Mouse (Mus musculus) CD4-positive naive resting alpha-beta T cell, adult 76 days (primary cell): ENCODE results near the gene Cyp4a14. TPM values are rescaled to one million over a fixed set of nuclear protein-coding genes. Genes with fewer than 3 reads are reported as not detected.

Experiments used
- total RNA-seq: library from RNA; stranded (reverse); gene quantifications from one replicate; pipeline ENCODE4 v1.2.4, GENCODE M21; 2023

Gene Cyp4a14
- not detected for total RNA-seq

DNA sequence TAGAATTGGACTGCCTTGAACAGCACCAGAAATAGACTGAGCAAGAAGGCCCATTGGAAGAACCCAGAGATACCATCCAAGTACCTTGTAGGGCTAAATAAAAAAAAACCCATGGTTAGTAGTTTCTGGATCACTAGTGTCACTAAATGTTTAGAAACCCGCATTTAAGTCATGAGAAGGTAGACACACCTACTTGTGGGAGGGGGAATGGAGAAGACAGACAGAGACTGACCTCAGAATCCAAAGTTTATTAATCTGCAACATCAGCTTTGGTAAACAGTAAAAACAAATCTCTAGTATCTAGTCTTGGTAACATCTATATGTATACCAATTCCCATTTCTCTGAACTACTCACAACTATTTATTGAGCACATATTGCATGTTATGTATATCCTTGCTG, at the start of gene Cyp4a14:
Gene Cyp4a14 (minus strand): TSS at position 142 of the 400 bp plus-strand sequence.

DNA sequence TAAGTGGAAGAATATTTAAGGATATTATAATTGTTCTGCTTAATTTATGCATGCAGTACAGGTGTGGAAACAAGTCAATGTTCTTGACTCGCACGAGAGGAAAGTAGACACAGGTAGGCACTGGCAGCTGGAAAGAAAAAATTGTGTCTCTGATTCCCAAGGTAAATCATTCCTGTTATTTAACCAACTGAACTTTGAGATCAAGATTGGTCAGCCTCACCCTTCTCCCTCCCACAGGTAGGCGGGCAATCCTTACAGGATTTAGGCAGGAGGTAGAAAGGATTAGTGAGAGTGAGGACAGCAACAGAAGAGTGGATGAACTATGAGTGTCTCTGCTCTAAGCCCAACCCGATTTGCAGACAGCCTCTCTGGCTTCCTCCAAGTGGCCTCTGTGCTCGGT, 22.1 kb upstream of the Cyp4a14 start, which contains the start of gene Cyp4a10:
Gene Cyp4a10 (plus strand): TSS at position 265 of the 400 bp plus-strand sequence.

DNA sequence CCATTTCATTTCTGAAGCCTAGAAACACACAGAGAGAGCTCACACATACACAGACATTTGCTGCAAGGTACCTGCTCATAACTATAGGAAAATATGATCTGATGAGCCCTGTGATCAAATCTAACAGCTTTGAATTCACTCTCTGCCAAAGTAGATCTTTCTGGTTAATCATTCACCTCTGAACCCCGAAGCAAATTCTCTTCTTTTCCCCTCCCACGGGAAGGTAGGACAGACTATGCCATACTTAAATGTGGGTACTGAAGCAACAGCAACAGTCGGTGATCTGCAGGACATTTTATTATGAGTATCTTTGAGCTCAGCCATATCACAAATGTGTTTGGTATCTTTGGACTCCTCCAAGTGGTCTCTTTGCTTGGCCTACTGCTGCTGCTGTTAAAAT, 43.6 kb downstream of the Cyp4a14 start, which contains the start of gene Cyp4a30b:
Gene Cyp4a30b (plus strand): TSS at position 301 of the 400 bp plus-strand sequence.

Other genes starting within 250 kb of the Cyp4a14 start
- not detected for gene Cyp4a12a, start 197.1 kb downstream of the Cyp4a14 start, total RNA-seq
- not detected for gene Cyp4a12b, start 84.5 kb downstream of the Cyp4a14 start, total RNA-seq
- gene Cyp4a30b, start 43.5 kb downstream of the Cyp4a14 start, total RNA-seq: not detected
- gene Cyp4a10, start 22.1 kb upstream of the Cyp4a14 start, total RNA-seq: not detected
- not detected for gene Cyp4a31, start 67.5 kb upstream of the Cyp4a14 start, total RNA-seq
- not detected for gene Cyp4a32, start 104.8 kb upstream of the Cyp4a14 start, total RNA-seq
- gene Cyp4b1, start 151.6 kb upstream of the Cyp4a14 start, total RNA-seq: not detected
- gene Efcab14, start 241.6 kb upstream of the Cyp4a14 start, total RNA-seq: 34.0 TPM